Mouse (Mus musculus) ZHBTc4 (cell line): ENCODE data around the gene D630045J12Rik.

Source experiments
- DNase-seq: peaks from one replicate; pipeline ENCODE4 v3.0.0-alpha.2; 2011; ENCODE audit warnings: low read depth, low spot score

Gene D630045J12Rik

DNA sequence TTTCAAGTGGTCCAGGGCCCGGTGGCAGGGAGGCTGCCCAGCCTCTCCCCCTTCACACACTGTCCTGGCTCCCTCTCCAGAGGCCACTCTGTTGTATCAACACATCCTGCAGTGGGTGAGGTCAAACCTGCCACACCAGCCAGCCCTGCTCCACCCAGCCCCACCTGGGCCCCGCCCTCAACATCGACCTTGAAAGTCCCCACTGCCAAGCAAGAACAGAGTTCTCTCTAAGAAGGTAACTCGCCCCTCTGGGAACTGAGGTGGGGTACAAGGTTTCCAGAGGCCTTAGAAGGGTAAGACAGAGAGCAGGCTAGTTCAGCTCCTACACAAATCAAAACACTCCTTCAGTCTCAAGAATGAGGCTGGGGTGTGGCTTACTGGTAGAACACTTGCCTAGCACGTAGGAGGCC is 156.8 kb downstream of the D630045J12Rik start:
- DNase-seq: peak; percentile 49

DNA sequence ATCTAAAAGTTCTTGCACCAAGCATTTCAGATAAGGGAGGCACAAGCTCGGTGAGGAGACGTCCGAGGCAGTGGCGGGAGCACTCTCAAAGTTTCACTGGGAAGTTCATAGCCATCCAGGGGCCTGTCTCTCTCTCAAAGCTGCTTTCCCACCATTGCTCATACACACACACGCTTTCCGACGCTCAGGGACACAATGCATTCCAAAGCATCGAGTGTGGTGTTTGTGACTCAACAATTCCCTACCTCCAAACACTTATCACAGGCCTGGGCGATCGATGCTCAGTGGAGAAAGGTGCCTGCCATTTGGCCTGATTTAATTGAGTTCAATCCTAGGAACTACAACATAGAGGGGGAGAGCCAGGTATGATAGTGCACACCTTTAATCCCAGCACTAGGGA is 159.1 kb downstream of the D630045J12Rik start:
- no peak for DNase-seq

DNA sequence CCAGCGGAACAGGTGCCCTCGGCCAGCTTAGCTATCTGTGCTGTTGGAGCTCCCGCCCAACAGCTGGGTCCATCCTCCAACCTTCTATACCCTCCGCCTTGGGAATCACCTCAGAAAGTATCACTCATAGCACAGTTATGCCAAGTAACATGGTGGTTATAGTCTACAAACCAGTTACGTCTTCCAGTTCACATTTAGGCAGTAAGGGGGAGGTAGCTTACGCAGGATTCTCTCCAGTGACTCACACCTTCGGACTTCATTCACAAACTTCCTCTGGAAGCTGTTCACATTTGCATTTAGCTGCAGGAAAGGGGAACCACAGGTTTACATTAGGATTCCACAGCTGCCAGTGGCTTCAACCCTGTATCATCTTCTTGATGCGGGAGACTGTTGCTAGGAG is 161.3 kb downstream of the D630045J12Rik start:
- DNase-seq: no peak

DNA sequence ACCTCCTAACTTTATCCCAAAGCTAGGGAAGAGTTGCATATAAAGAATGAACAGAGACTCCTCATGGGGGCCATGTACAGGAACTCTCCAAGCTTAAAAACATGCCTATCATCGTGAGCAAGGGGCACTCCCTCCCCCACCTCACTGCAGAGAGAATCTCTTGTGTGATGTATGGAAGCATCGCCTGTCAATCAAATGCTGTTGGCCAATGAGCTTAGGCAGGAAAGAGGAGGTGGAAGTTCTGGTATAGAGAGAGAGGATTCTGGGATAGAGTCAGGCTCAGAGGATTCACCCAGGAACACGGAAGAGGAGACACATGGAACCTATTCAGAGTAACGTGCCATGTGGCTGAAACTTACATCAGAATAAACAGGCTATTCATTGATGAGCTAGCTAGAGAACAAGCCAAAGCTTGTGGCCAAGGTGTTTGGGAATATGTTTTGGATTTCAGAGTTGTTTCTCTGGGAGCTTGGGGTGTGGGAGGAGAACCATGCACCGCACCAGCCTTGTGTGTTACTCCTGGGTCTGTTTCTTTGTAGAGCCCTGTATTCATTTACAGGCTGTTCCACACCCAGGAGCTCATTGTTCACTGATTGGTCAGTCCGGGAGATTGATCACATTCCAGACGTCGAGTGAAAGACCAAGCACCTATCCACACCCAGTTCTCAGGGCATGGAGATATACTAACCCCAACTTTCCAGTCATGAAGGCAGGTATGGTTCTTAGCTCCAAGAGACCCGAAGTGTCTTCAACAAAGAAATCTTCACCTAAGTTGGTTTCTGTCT is 166.4 kb downstream of the D630045J12Rik start:
- peak; percentile 40 for DNase-seq

DNA sequence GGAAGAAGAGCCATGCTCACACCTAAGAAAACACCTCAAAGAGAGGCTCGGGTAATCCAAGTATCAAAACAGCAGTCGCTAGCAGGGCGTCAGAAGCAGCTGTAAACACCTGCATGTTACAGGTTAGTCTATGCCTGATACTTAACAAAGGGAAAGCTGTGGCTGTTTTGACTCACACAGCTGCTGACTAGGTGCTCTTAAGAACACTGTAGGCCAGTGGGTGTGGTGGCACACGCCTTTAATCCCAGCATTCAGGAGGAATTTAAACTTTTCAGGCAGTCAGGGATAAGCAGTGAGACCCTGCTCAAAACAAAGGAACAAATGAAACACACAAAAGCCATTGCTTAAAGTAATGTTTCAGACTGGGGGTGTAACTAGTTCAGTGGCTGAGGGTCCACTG is 170.6 kb downstream of the D630045J12Rik start:
- DNase-seq: peak; percentile 79

DNA sequence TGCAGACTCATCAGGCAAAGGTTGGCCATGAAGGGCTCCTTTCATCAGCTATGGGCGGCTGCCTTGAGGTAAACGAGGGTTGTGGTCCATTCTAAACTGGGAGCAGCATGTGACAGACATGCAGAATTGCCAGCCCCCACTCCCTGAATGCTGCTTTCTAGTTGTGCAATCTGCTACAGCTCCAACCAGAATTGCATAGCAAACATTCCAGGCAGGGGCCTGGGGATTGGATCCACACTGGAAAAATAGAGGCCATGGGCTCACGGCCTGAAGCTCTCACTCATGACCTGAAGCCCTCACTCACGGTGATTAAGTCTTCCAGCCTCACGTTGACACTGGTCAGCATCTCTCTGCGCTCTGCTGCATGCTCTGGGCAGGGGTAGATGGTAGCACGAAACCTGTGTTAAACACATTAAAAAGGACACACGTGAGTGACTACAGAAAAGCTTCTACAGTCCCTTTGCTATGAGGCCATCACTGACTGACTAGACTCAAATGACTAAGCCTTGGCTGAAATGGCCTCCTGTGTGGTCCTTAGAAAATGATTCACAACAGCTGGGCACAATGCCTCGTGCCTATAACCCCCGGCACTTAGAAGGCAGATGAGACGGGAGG is 172.0 kb downstream of the D630045J12Rik start:
- DNase-seq: no peak

DNA sequence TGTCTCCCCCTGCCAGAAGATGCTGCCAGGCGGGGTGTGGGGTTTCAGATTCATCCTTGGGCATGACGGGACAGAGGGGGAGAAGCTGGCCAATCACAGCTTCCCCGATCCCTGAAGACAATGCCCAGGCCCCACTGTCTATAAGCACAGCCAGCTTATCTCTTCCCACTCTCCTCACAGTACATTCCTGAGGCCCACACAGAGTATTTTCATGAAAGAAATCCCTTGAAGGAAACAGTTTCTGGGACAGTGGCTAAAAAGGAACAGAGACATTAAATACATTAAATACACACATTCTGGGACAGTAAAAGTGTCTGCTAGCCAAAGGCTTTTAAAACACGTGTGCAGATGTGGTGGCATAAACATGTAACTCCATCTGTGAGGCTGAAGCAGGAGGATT is 173.4 kb downstream of the D630045J12Rik start:
- no peak for DNase-seq

DNA sequence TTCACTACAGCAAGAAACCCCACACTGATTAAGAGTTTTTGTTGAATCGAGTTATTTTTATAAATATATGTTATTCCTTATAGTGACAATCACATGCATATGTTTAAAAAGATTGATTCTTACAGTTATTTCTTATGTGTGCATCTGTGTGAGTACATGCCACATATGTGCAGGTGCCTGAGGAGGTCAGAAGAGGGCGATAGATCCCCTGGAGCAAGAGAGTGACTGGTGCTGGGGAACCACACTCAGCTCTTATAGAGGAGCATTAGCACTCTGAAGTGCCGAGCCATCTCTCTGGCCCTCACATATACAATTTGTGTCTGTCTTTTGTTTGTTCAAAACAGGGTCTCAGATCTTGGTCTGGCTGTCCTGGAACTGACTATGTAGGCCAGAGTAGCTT is 180.2 kb downstream of the D630045J12Rik start:
- peak; percentile 51 for DNase-seq
